Mouse (Mus musculus): Measurements from ENCODE around the gene Il3. TPM values are rescaled to one million over a fixed set of nuclear protein-coding genes. Genes with fewer than 3 reads are reported as not detected.

The Il3 gene
- polyA plus RNA-seq, 1 experiment: not detected

GRCm38 (mm10) chr11:54254114-54254513, 13.0 kb downstream of the Il3 start:
- no peak for TF ChIP-seq CTCF (IDR thresholded peaks at IDR 0.05; ENCODE audit: insufficient read depth, low read depth, low read length)
- no peak for TF ChIP-seq POLR2A (IDR thresholded peaks at IDR 0.05; ENCODE audit: insufficient read depth, low read depth, low read length)
- 65% methylated on average over 4 of the region's 4 CpGs for WGBS
- H3K4me3 ChIP-seq (ENCODE audit: insufficient read depth, low read depth, low read length): no peak overlapping the region
- H3K27ac ChIP-seq (ENCODE audit: insufficient read depth, low read depth, low read length): no peak overlapping the region
- H3K4me1 ChIP-seq (ENCODE audit: control insufficient read depth, insufficient read depth, low read length): 0 out of 2 replicates have a peak, but pooled peaks cover 2% of the 10 kb centered on the region

GRCm38 (mm10) chr11:54250575-54250974, 16.5 kb downstream of the Il3 start:
- 94% methylated on average over 11 of the region's 11 CpGs for WGBS
- Histone ChIP-seq H3K4me3 (ENCODE audit: insufficient read depth, low read depth, low read length) (no peak overlapping the region), H3K4me1 (ENCODE audit: control insufficient read depth, insufficient read depth, low read length) (0 out of 2 replicates have a peak, but pooled peaks cover 2% of the 10 kb centered on the region), H3K27ac (ENCODE audit: insufficient read depth, low read depth, low read length) (no peak overlapping the region)
- TF ChIP-seq CTCF (IDR thresholded peaks at IDR 0.05; ENCODE audit: insufficient read depth, low read depth, low read length) (no peak), POLR2A (IDR thresholded peaks at IDR 0.05; ENCODE audit: insufficient read depth, low read depth, low read length) (no peak)

GRCm38 (mm10) chr11:54249748-54250147, 17.3 kb downstream of the Il3 start:
- 94% methylated on average over 3 of the region's 3 CpGs for WGBS
- TF ChIP-seq POLR2A (IDR thresholded peaks at IDR 0.05; ENCODE audit: insufficient read depth, low read depth, low read length) (no peak), CTCF (IDR thresholded peaks at IDR 0.05; ENCODE audit: insufficient read depth, low read depth, low read length) (no peak)
- H3K4me1 ChIP-seq (ENCODE audit: control insufficient read depth, insufficient read depth, low read length): 0 out of 2 replicates have a peak, but pooled peaks cover 2% of the 10 kb centered on the region
- no peak overlapping the region for H3K4me3 ChIP-seq (ENCODE audit: insufficient read depth, low read depth, low read length)
- H3K27ac ChIP-seq (ENCODE audit: insufficient read depth, low read depth, low read length): no peak overlapping the region

- H3K4me1 ChIP-seq (ENCODE audit: control insufficient read depth, insufficient read depth, low read length): 0 out of 2 replicates have a peak, but pooled peaks cover 2% of the 10 kb centered on the region
- 69% methylated on average over 11 of the region's 11 CpGs for WGBS
- no peak for TF ChIP-seq CTCF (IDR thresholded peaks at IDR 0.05; ENCODE audit: insufficient read depth, low read depth, low read length)
- TF ChIP-seq POLR2A (IDR thresholded peaks at IDR 0.05; ENCODE audit: insufficient read depth, low read depth, low read length): no peak
- H3K27ac ChIP-seq (ENCODE audit: insufficient read depth, low read depth, low read length): no peak within 1 kb of the TSS
- no peak within 1 kb of the TSS for H3K4me3 ChIP-seq (ENCODE audit: insufficient read depth, low read depth, low read length)
Measured at GRCm38 (mm10) chr11:54248940-54249717, 17.9 kb downstream of the Il3 start, which contains the start of gene Csf2. Gene Csf2 (minus strand): TSS chr11:54249667.

GRCm38 (mm10) chr11:54247251-54247950, 19.7 kb downstream of the Il3 start:
- no peak for TF ChIP-seq CTCF (IDR thresholded peaks at IDR 0.05; ENCODE audit: insufficient read depth, low read depth, low read length)
- TF ChIP-seq POLR2A (IDR thresholded peaks at IDR 0.05; ENCODE audit: insufficient read depth, low read depth, low read length): no peak
- 71% methylated on average over 10 of the region's 10 CpGs for WGBS
- 0 out of 2 replicates have a peak, but pooled peaks cover 2% of the 10 kb centered on the region for H3K4me1 ChIP-seq (ENCODE audit: control insufficient read depth, insufficient read depth, low read length)
- no peak overlapping the region for H3K27ac ChIP-seq (ENCODE audit: insufficient read depth, low read depth, low read length)
- H3K4me3 ChIP-seq (ENCODE audit: insufficient read depth, low read depth, low read length): no peak overlapping the region

DNA sequence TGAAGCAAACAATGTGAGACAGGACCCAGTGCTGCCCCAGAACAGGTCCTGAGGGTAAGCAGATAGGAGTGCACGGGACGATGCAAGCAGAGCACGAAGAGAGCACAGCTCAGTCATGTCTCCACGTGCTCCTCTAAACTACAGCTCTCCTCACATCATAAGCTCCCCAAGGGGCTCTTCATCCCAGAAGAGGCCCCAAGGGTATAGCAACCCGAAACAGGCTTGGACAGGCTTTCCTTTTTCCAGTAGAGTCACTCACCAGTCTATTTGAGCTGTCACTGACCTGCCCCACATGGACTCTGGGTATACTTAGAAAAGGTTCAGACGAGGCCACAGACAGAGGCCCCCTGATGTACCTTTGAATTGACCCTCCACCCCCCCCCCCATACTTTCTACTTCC, 22.6 kb downstream of the Il3 start:
- no peak overlapping the region for H3K4me3 ChIP-seq (ENCODE audit: insufficient read depth, low read depth, low read length)
- H3K4me1 ChIP-seq (ENCODE audit: control insufficient read depth, insufficient read depth, low read length): 0 out of 2 replicates have a peak, but pooled peaks cover 2% of the 10 kb centered on the region
- TF ChIP-seq POLR2A (IDR thresholded peaks at IDR 0.05; ENCODE audit: insufficient read depth, low read depth, low read length): no peak
- no peak for TF ChIP-seq CTCF (IDR thresholded peaks at IDR 0.05; ENCODE audit: insufficient read depth, low read depth, low read length)
- no peak overlapping the region for H3K27ac ChIP-seq (ENCODE audit: insufficient read depth, low read depth, low read length)
- WGBS: 87% methylated on average over 6 of the region's 6 CpGs

DNA sequence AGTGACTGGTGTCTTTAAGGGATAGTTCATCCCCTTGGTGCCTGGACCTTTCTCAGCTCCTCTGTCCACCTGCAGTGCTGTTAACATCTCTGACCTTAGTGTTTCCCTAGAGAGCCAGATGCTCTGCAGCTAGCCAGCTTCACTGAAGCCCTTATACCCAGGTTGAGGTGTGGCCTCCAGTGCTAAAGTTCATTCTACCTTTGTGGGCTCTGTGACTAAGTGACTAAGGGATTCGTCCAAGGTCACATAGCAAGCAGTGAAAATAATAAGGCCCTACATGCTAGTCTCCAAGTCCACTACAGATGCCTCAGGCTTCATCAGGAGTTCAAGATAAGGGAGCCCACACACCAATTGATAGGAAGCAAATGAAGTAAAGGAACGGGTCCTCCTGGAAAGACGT, 24.6 kb downstream of the Il3 start:
- WGBS: 97% methylated on average over 3 of the region's 3 CpGs
- Histone ChIP-seq H3K4me1 (ENCODE audit: control insufficient read depth, insufficient read depth, low read length) (no peaks in the 10 kb centered on the region), H3K27ac (ENCODE audit: insufficient read depth, low read depth, low read length) (no peak overlapping the region), H3K4me3 (ENCODE audit: insufficient read depth, low read depth, low read length) (no peak overlapping the region)
- no peak for TF ChIP-seq POLR2A (IDR thresholded peaks at IDR 0.05; ENCODE audit: insufficient read depth, low read depth, low read length)
- TF ChIP-seq CTCF (IDR thresholded peaks at IDR 0.05; ENCODE audit: insufficient read depth, low read depth, low read length): no peak

DNA sequence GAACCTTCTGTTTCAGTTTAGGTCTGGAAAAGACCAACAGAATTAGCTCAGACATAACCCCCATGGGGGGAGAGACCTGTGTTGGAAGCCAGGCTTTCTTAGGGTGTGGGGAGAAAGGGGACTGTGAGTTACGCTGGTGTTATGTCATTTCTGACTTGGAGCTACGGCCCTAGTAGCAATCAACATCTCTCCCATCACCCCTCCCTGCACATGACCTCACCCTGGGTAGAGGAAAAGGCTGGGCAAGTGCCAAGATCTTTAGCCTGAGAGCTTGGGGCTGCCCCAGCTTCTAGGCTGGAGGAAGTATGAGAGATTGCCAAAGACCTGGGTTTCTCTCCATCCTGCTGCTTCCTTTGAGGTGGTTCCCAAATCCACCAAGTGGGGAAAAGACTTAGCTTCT, 30.1 kb downstream of the Il3 start:
- no peak for TF ChIP-seq POLR2A (IDR thresholded peaks at IDR 0.05; ENCODE audit: insufficient read depth, low read depth, low read length)
- no peak for TF ChIP-seq CTCF (IDR thresholded peaks at IDR 0.05; ENCODE audit: insufficient read depth, low read depth, low read length)
- WGBS: 70% methylated on average over 2 of the region's 2 CpGs
- H3K4me1 ChIP-seq (ENCODE audit: control insufficient read depth, insufficient read depth, low read length): no peaks in the 10 kb centered on the region
- H3K27ac ChIP-seq (ENCODE audit: insufficient read depth, low read depth, low read length): no peak overlapping the region
- H3K4me3 ChIP-seq (ENCODE audit: insufficient read depth, low read depth, low read length): no peak overlapping the region

DNA sequence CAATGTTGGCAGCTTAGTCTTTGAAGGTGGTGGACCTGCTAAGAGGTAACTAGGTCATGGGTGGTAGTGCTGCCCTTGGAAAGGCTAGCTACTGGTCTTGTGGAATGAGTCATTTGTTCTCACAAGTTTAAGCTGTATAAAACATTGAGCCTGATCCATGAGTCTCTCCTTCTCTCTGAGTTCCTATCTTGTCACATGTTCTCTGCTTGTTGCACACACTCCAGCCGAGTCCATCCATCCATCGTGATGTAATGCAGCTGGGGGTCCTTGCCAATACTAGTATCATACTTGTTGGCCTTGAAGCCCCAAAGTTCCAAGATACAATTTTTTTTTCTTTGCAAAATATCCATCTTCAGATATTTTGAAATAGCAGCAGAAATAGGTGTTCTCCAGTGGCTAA, 39.6 kb downstream of the Il3 start:
- H3K4me3 ChIP-seq (ENCODE audit: insufficient read depth, low read depth, low read length): no peak overlapping the region
- WGBS: 88% methylated on average over 2 of the region's 2 CpGs
- TF ChIP-seq CTCF (IDR thresholded peaks at IDR 0.05; ENCODE audit: insufficient read depth, low read depth, low read length) (no peak), POLR2A (IDR thresholded peaks at IDR 0.05; ENCODE audit: insufficient read depth, low read depth, low read length) (no peak)
- no peak overlapping the region for H3K27ac ChIP-seq (ENCODE audit: insufficient read depth, low read depth, low read length)
- no peaks in the 10 kb centered on the region for H3K4me1 ChIP-seq (ENCODE audit: control insufficient read depth, insufficient read depth, low read length)

All from olfactory bulb, adult 2 months (tissue).